Mouse (Mus musculus): ENCODE measurements around the gene Gm7356. TPM values are rescaled to one million over a fixed set of nuclear protein-coding genes. Genes with fewer than 3 reads are reported as not detected.
"Not testable (repeated sequence)": the region's sequence is repeated elsewhere in the genome, so short reads cannot be mapped to it uniquely, and the experiment has no call there.

Gm7356 gene
- polyA plus RNA-seq (2015; fragmentation: Nextera tagmentation; extraction: Ambion mirVana) = not detected in 2 replicates

GRCm38 (mm10) chr17:14003604-14004003 is at the start of gene Gm7356:
Gm7356 (minus strand) TSS chr17:14003704.
- not testable (repeated sequence) for H3K4me1 ChIP-seq (replicated peaks; ENCODE audit: control insufficient read depth, insufficient read depth); H3K27me3 ChIP-seq (ENCODE audit: control insufficient read depth, insufficient read depth, low read length); H3K4me3 ChIP-seq (ENCODE audit: low read depth, low read length); H3K36me3 ChIP-seq (ENCODE audit: control insufficient read depth, insufficient read depth, low read length); H3K9me3 ChIP-seq (ENCODE audit: control insufficient read depth, low read length); H3K4me2 ChIP-seq (replicated peaks; ENCODE audit: low read depth); H3K9ac ChIP-seq (ENCODE audit: low read length); H3K27ac ChIP-seq (replicated peaks); DNase-seq (ENCODE audit: low spot score); ATAC-seq (ENCODE audit: low FRiP score, low TSS enrichment)
- WGBS = 88% methylated on average over 3 of the region's 4 CpGs

GRCm38 (mm10) chr17:14041880-14042279 is 38.4 kb upstream of the Gm7356 start:
- WGBS = 73% methylated on average over 1 of the region's 2 CpGs
- not testable (repeated sequence) for H3K36me3 ChIP-seq (ENCODE audit: control insufficient read depth, insufficient read depth, low read length); H3K9ac ChIP-seq (ENCODE audit: low read length); H3K27ac ChIP-seq (replicated peaks); H3K27me3 ChIP-seq (ENCODE audit: control insufficient read depth, insufficient read depth, low read length); H3K9me3 ChIP-seq (ENCODE audit: control insufficient read depth, low read length); H3K4me3 ChIP-seq (ENCODE audit: low read depth, low read length); ATAC-seq (ENCODE audit: low FRiP score, low TSS enrichment); H3K4me2 ChIP-seq (replicated peaks; ENCODE audit: low read depth); H3K4me1 ChIP-seq (replicated peaks; ENCODE audit: control insufficient read depth, insufficient read depth); DNase-seq (ENCODE audit: low spot score)

- H3K36me3 ChIP-seq (ENCODE audit: control insufficient read depth, insufficient read depth, low read length); H3K27me3 ChIP-seq (ENCODE audit: control insufficient read depth, insufficient read depth, low read length); DNase-seq (ENCODE audit: low spot score); H3K4me1 ChIP-seq (replicated peaks; ENCODE audit: control insufficient read depth, insufficient read depth); ATAC-seq (ENCODE audit: low FRiP score, low TSS enrichment); H3K9me3 ChIP-seq (ENCODE audit: control insufficient read depth, low read length); H3K9ac ChIP-seq (ENCODE audit: low read length); H3K27ac ChIP-seq (replicated peaks); H3K4me3 ChIP-seq (ENCODE audit: low read depth, low read length); H3K4me2 ChIP-seq (replicated peaks; ENCODE audit: low read depth): not testable (repeated sequence)
- WGBS = 40% methylated on average over 1 of the region's 2 CpGs
Observed at GRCm38 (mm10) chr17:14037012-14037411, 33.5 kb upstream of the Gm7356 start.

DNA sequence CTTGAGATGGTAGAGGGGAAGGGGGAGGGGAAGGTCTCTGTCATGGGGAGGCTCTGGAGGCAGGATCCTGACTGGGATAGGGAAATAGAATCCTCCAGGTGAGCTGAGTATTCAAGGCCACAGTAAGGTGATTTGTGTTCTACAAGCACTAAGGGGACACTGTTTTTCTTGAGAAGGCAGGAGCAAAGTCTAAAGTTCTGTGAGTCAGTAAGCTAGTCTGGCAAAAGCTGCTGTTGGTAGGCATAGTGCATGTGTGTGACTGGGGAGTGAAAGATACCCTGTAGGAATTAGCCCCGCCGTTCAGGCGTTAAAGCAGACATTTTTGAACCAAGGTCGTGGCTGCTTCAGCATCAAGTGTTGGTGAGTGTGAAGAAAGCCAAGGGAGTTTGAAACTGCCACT is 32.6 kb upstream of the Gm7356 start:
- H3K9me3 ChIP-seq (ENCODE audit: control insufficient read depth, low read length); H3K36me3 ChIP-seq (ENCODE audit: control insufficient read depth, insufficient read depth, low read length); H3K4me1 ChIP-seq (replicated peaks; ENCODE audit: control insufficient read depth, insufficient read depth); H3K4me3 ChIP-seq (ENCODE audit: low read depth, low read length); H3K27me3 ChIP-seq (ENCODE audit: control insufficient read depth, insufficient read depth, low read length); H3K27ac ChIP-seq (replicated peaks); H3K4me2 ChIP-seq (replicated peaks; ENCODE audit: low read depth); DNase-seq (ENCODE audit: low spot score); ATAC-seq (ENCODE audit: low FRiP score, low TSS enrichment); H3K9ac ChIP-seq (ENCODE audit: low read length): not testable (repeated sequence)
- WGBS = no CpG with 5 or more reads among the region's 4 CpGs

- DNase-seq (ENCODE audit: low spot score); H3K4me3 ChIP-seq (ENCODE audit: low read depth, low read length); H3K27me3 ChIP-seq (ENCODE audit: control insufficient read depth, insufficient read depth, low read length); H3K4me1 ChIP-seq (replicated peaks; ENCODE audit: control insufficient read depth, insufficient read depth); ATAC-seq (ENCODE audit: low FRiP score, low TSS enrichment); H3K4me2 ChIP-seq (replicated peaks; ENCODE audit: low read depth); H3K36me3 ChIP-seq (ENCODE audit: control insufficient read depth, insufficient read depth, low read length); H3K9me3 ChIP-seq (ENCODE audit: control insufficient read depth, low read length); H3K27ac ChIP-seq (replicated peaks); H3K9ac ChIP-seq (ENCODE audit: low read length): not testable (repeated sequence)
- 56% methylated on average over 2 of the region's 2 CpGs for WGBS
- TF ChIP-seq CTCF (IDR thresholded peaks at IDR 0.05; ENCODE audit: low read depth) = peak; percentile 58
Observed at GRCm38 (mm10) chr17:13993425-13993824, 10.1 kb downstream of the Gm7356 start.

GRCm38 (mm10) chr17:13987690-13988089 is 15.8 kb downstream of the Gm7356 start:
- H3K4me3 ChIP-seq (ENCODE audit: low read depth, low read length) = no peak overlapping the region
- H3K9ac ChIP-seq (ENCODE audit: low read length) = no peak overlapping the region
- no peak for ATAC-seq (ENCODE audit: low FRiP score, low TSS enrichment)
- no peaks in the 10 kb centered on the region for H3K36me3 ChIP-seq (ENCODE audit: control insufficient read depth, insufficient read depth, low read length)
- H3K27ac ChIP-seq (replicated peaks) = no peak overlapping the region
- no peak for DNase-seq (ENCODE audit: low spot score)
- 79% methylated on average over 1 of the region's 1 CpGs for WGBS
- H3K27me3 ChIP-seq (ENCODE audit: control insufficient read depth, insufficient read depth, low read length) = no peaks in the 10 kb centered on the region
- H3K4me2 ChIP-seq (replicated peaks; ENCODE audit: low read depth) = no peak overlapping the region
- H3K9me3 ChIP-seq (ENCODE audit: control insufficient read depth, low read length) = no peaks in the 10 kb centered on the region
- H3K4me1 ChIP-seq (replicated peaks; ENCODE audit: control insufficient read depth, insufficient read depth) = no peaks in the 10 kb centered on the region
- TF ChIP-seq EP300 (optimal IDR thresholded peaks at IDR 0.05) = no peak
- no peak for TF ChIP-seq CTCF (IDR thresholded peaks at IDR 0.05; ENCODE audit: low read depth)

DNA sequence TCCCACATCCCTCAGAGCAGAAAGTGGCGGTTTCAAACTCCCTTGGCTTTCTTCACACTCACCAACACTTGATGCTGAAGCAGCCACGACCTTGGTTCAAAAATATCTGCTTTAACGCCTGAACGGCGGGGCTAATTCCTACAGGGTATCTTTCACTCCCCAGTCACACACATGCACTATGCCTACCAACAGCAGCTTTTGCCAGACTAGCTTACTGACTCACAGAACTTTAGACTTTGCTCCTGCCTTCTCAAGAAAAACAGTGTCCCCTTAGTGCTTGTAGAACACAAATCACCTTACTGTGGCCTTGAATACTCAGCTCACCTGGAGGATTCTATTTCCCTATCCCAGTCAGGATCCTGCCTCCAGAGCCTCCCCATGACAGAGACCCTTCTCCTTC is 32.7 kb downstream of the Gm7356 start:
- H3K27me3 ChIP-seq (ENCODE audit: control insufficient read depth, insufficient read depth, low read length); H3K9me3 ChIP-seq (ENCODE audit: control insufficient read depth, low read length); DNase-seq (ENCODE audit: low spot score); H3K4me2 ChIP-seq (replicated peaks; ENCODE audit: low read depth); H3K9ac ChIP-seq (ENCODE audit: low read length); H3K4me3 ChIP-seq (ENCODE audit: low read depth, low read length); H3K36me3 ChIP-seq (ENCODE audit: control insufficient read depth, insufficient read depth, low read length); H3K4me1 ChIP-seq (replicated peaks; ENCODE audit: control insufficient read depth, insufficient read depth); H3K27ac ChIP-seq (replicated peaks); ATAC-seq (ENCODE audit: low FRiP score, low TSS enrichment): not testable (repeated sequence)
- 85% methylated on average over 5 of the region's 5 CpGs for WGBS

- DNase-seq (ENCODE audit: low spot score); H3K27me3 ChIP-seq (ENCODE audit: control insufficient read depth, insufficient read depth, low read length); H3K9ac ChIP-seq (ENCODE audit: low read length); H3K27ac ChIP-seq (replicated peaks); H3K4me1 ChIP-seq (replicated peaks; ENCODE audit: control insufficient read depth, insufficient read depth); ATAC-seq (ENCODE audit: low FRiP score, low TSS enrichment); H3K36me3 ChIP-seq (ENCODE audit: control insufficient read depth, insufficient read depth, low read length); H3K4me3 ChIP-seq (ENCODE audit: low read depth, low read length); H3K4me2 ChIP-seq (replicated peaks; ENCODE audit: low read depth); H3K9me3 ChIP-seq (ENCODE audit: control insufficient read depth, low read length): not testable (repeated sequence)
- WGBS = 75% methylated on average over 1 of the region's 2 CpGs
Observed at GRCm38 (mm10) chr17:13969917-13970316, 33.6 kb downstream of the Gm7356 start.

GRCm38 (mm10) chr17:13965048-13965447 is 38.5 kb downstream of the Gm7356 start:
- not testable (repeated sequence) for H3K36me3 ChIP-seq (ENCODE audit: control insufficient read depth, insufficient read depth, low read length); H3K9me3 ChIP-seq (ENCODE audit: control insufficient read depth, low read length); H3K9ac ChIP-seq (ENCODE audit: low read length); ATAC-seq (ENCODE audit: low FRiP score, low TSS enrichment); H3K27ac ChIP-seq (replicated peaks); DNase-seq (ENCODE audit: low spot score); H3K27me3 ChIP-seq (ENCODE audit: control insufficient read depth, insufficient read depth, low read length); H3K4me2 ChIP-seq (replicated peaks; ENCODE audit: low read depth); H3K4me3 ChIP-seq (ENCODE audit: low read depth, low read length); H3K4me1 ChIP-seq (replicated peaks; ENCODE audit: control insufficient read depth, insufficient read depth)
- 33% methylated on average over 1 of the region's 2 CpGs for WGBS
